Mouse (Mus musculus): ENCODE results near the gene Epha6. TPM values are rescaled to one million over a fixed set of nuclear protein-coding genes. Genes with fewer than 3 reads are reported as not detected.
"Not testable (repeated sequence)": the region's sequence is repeated elsewhere in the genome, so short reads cannot be mapped to it uniquely, and the experiment has no call there.

Gene Epha6
- polyA plus RNA-seq, 1 experiment from 2014 or later = not detected

DNA sequence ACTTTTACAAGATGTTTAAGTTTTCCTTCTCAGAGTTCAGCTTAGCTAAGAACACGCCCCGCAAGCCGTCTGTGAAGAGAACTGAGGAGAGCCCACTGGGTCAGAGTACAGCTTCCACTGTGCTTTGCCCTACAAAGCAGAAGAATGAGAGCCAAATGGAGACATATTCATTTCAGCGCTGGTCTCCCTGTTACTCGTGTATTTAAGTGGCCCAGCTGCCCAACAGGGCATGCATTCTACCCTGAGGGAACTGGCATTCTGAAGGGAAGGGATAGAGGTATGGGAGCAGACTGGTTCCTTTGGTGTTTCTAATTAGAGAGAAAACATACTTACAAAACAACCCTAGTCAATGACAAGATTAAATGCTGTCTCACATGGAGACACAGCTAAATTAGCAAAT lies 772.9 kb downstream of the Epha6 start:
- 69% methylated on average over 5 of the region's 5 CpGs for WGBS
- Histone ChIP-seq H3K4me1 (replicated peaks; ENCODE audit: control insufficient read depth, insufficient read depth, low read length) (no peaks in the 10 kb centered on the region), H3K36me3 (ENCODE audit: control insufficient read depth, insufficient read depth, low read length) (no peaks in the 10 kb centered on the region), H3K9me3 (ENCODE audit: control insufficient read depth, low read length) (no peaks in the 10 kb centered on the region), H3K9ac (ENCODE audit: low read depth, low read length) (no peak overlapping the region), H3K4me2 (no peak overlapping the region), H3K27me3 (replicated peaks; ENCODE audit: control insufficient read depth, insufficient read depth, low read length) (no peaks in the 10 kb centered on the region), H3K4me3 (ENCODE audit: low read depth, low read length) (no peak overlapping the region), H3K27ac (ENCODE audit: low read depth, low read length) (no peak overlapping the region)
- DNase-seq (ENCODE audit: low spot score) (no peak), ATAC-seq (replicated peaks; ENCODE audit: low FRiP score) (no peak)

DNA sequence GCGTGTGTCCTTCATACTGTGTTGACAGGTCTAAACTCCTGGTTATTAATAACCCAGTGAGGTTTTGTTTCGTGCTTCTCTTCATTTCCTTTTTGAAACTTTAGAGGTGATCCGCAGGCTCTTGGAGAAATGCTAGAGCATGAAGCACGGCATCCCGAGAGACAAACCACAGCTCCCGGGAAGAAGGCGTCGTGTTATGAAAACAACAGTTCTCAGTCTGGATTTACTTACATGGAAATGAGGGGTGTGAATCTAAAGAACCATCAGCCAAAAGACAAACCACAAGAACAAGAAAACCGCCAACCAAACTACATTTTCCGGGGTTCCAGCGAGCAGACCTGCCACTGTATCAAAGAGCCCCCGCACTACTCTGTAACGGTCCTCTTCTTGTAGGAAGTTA lies 775.7 kb downstream of the Epha6 start:
- H3K27ac ChIP-seq (ENCODE audit: low read depth, low read length) = no peak overlapping the region
- H3K9ac ChIP-seq (ENCODE audit: low read depth, low read length) = no peak overlapping the region
- H3K4me2 ChIP-seq = no peak overlapping the region
- no peak for DNase-seq (ENCODE audit: low spot score)
- no peaks in the 10 kb centered on the region for H3K4me1 ChIP-seq (replicated peaks; ENCODE audit: control insufficient read depth, insufficient read depth, low read length)
- H3K36me3 ChIP-seq (ENCODE audit: control insufficient read depth, insufficient read depth, low read length) = no peaks in the 10 kb centered on the region
- no peaks in the 10 kb centered on the region for H3K27me3 ChIP-seq (replicated peaks; ENCODE audit: control insufficient read depth, insufficient read depth, low read length)
- H3K9me3 ChIP-seq (ENCODE audit: control insufficient read depth, low read length) = no peaks in the 10 kb centered on the region
- WGBS = 83% methylated on average over 13 of the region's 13 CpGs
- no peak overlapping the region for H3K4me3 ChIP-seq (ENCODE audit: low read depth, low read length)
- ATAC-seq (replicated peaks; ENCODE audit: low FRiP score) = no peak

DNA sequence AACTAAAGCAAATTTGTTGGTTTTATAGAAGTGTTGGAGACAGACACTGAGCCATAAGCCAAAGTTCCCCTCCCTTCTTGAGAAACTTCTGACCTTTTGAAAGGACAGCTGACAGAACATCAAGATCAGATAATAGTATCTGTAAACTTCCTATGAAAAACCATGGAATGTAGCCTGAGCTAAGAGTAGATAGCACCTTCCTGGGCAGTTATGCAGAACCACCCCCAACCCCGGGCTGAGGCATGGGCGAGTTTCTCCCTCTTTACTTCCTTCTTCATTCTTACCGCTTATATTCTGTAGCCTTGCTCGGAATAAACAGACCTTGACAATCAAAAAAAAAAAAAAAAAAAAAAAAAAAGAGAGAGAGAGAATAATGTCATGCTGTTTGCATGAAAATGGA lies 805.5 kb downstream of the Epha6 start:
- not testable (repeated sequence) for H3K27ac ChIP-seq (ENCODE audit: low read depth, low read length); H3K9ac ChIP-seq (ENCODE audit: low read depth, low read length); H3K4me1 ChIP-seq (replicated peaks; ENCODE audit: control insufficient read depth, insufficient read depth, low read length); H3K36me3 ChIP-seq (ENCODE audit: control insufficient read depth, insufficient read depth, low read length); ATAC-seq (replicated peaks; ENCODE audit: low FRiP score); DNase-seq (ENCODE audit: low spot score); H3K9me3 ChIP-seq (ENCODE audit: control insufficient read depth, low read length); H3K4me2 ChIP-seq; H3K4me3 ChIP-seq (ENCODE audit: low read depth, low read length); H3K27me3 ChIP-seq (replicated peaks; ENCODE audit: control insufficient read depth, insufficient read depth, low read length)
- 77% methylated on average over 4 of the region's 4 CpGs for WGBS

DNA sequence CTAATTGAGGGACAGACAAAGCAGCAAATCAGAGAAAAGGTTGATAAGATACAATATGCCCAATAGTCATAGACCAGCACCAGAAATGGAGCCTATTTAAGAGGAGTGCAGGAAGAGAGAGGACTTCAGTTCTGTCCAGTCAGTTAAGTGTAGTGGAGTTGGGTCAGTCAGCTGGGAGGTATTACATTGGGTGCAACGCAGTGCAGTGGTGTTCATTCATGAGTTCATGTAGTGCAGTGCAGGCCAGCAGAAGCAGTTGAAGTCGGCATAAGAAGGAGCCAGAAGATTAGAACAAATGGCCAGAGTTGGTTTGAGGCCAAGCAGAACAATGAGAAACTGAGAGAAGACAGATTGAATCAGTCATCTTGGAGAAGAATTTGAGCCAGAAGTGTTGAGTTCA lies 833.0 kb downstream of the Epha6 start:
- no peaks in the 10 kb centered on the region for H3K36me3 ChIP-seq (ENCODE audit: control insufficient read depth, insufficient read depth, low read length)

DNA sequence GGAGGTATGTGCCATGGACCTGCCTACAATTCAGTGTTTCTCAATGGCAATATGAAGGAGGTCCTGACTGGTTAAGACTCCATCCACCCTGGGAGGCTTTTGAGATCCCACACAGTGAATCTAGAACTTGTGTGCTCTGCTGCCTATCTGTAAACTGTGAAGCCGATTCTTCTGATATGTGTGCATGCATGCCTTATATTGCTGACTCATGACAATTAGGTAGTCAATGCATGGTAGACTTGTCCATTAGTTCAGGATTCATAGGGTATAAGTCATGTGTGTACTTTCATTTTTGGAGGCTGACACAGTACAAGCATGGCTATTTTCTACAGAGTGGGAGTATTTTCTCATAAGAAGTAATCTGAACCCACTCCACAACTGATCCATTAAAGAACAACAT lies 834.9 kb downstream of the Epha6 start:
- Histone ChIP-seq H3K27me3 (replicated peaks; ENCODE audit: control insufficient read depth, insufficient read depth, low read length) (no peaks in the 10 kb centered on the region), H3K9ac (ENCODE audit: low read depth, low read length) (no peak overlapping the region), H3K36me3 (ENCODE audit: control insufficient read depth, insufficient read depth, low read length) (no peaks in the 10 kb centered on the region), H3K27ac (ENCODE audit: low read depth, low read length) (no peak overlapping the region), H3K4me2 (no peak overlapping the region), H3K4me1 (replicated peaks; ENCODE audit: control insufficient read depth, insufficient read depth, low read length) (no peaks in the 10 kb centered on the region), H3K4me3 (ENCODE audit: low read depth, low read length) (no peak overlapping the region), H3K9me3 (ENCODE audit: control insufficient read depth, low read length) (no peaks in the 10 kb centered on the region)
- no peak for ATAC-seq (replicated peaks; ENCODE audit: low FRiP score)
- DNase-seq (ENCODE audit: low spot score) = no peak
- 75% methylated on average over 1 of the region's 1 CpGs for WGBS

More for the DNA sequence above, 833.0 kb downstream of the Epha6 start:
- Histone ChIP-seq H3K4me2 (no peak overlapping the region), H3K27me3 (replicated peaks; ENCODE audit: control insufficient read depth, insufficient read depth, low read length) (no peaks in the 10 kb centered on the region), H3K4me1 (replicated peaks; ENCODE audit: control insufficient read depth, insufficient read depth, low read length) (no peaks in the 10 kb centered on the region), H3K9me3 (ENCODE audit: control insufficient read depth, low read length) (no peaks in the 10 kb centered on the region), H3K4me3 (ENCODE audit: low read depth, low read length) (no peak overlapping the region), H3K27ac (ENCODE audit: low read depth, low read length) (no peak overlapping the region), H3K9ac (ENCODE audit: low read depth, low read length) (no peak overlapping the region)
- DNase-seq (ENCODE audit: low spot score) = no peak
- no peak for ATAC-seq (replicated peaks; ENCODE audit: low FRiP score)
- 76% methylated on average over 2 of the region's 2 CpGs for WGBS

DNA sequence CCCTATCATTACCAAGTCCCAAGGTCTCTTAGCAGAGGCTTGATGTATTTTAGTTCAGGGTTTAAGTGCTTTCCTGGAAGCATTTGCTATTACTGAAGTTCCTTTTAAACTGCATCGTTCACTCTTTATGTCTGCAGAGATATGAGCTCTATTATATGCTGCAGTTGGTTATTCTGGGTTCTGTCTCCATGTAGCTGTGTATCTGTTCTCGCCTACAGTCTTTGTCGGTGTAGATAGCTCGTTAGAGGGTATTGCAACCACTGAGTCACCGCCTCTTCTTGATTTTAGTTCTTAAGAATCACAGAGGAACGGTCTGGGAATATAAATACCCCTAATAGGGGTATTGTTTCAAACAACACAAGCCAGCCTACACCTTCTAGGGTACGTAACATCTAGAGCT lies 835.4 kb downstream of the Epha6 start:
- Histone ChIP-seq H3K27ac (ENCODE audit: low read depth, low read length) (no peak overlapping the region), H3K9me3 (ENCODE audit: control insufficient read depth, low read length) (no peaks in the 10 kb centered on the region), H3K27me3 (replicated peaks; ENCODE audit: control insufficient read depth, insufficient read depth, low read length) (no peaks in the 10 kb centered on the region), H3K9ac (ENCODE audit: low read depth, low read length) (no peak overlapping the region), H3K36me3 (ENCODE audit: control insufficient read depth, insufficient read depth, low read length) (no peaks in the 10 kb centered on the region), H3K4me2 (no peak overlapping the region), H3K4me3 (ENCODE audit: low read depth, low read length) (no peak overlapping the region), H3K4me1 (replicated peaks; ENCODE audit: control insufficient read depth, insufficient read depth, low read length) (no peaks in the 10 kb centered on the region)
- ATAC-seq (replicated peaks; ENCODE audit: low FRiP score) (no peak), DNase-seq (ENCODE audit: low spot score) (no peak)
- 81% methylated on average over 7 of the region's 7 CpGs for WGBS

DNA sequence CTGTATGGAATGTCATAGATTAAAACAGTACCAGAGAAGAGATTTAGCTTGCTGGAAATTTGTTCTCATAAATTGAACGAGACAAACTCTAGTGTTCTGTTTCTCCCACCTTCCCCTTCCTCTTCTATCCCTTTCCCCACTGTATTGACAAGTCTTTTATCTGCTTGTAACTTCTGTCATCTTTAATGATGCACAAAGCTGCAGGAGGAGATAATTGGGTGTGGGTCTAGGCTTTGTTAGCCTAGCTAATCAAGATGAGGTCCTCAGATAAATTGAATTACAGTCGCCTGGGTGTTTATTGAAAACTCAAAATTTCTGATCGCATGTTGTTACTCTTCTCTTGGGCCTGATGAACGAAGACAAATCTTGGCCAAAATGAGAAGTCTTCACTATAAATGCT lies 844.5 kb downstream of the Epha6 start:
- DNase-seq (ENCODE audit: low spot score) (no peak), ATAC-seq (replicated peaks; ENCODE audit: low FRiP score) (no peak)
- Histone ChIP-seq H3K36me3 (ENCODE audit: control insufficient read depth, insufficient read depth, low read length) (no peaks in the 10 kb centered on the region), H3K27ac (ENCODE audit: low read depth, low read length) (no peak overlapping the region), H3K4me3 (ENCODE audit: low read depth, low read length) (no peak overlapping the region), H3K9ac (ENCODE audit: low read depth, low read length) (no peak overlapping the region), H3K4me2 (no peak overlapping the region), H3K27me3 (replicated peaks; ENCODE audit: control insufficient read depth, insufficient read depth, low read length) (no peaks in the 10 kb centered on the region), H3K9me3 (ENCODE audit: control insufficient read depth, low read length) (no peaks in the 10 kb centered on the region), H3K4me1 (replicated peaks; ENCODE audit: control insufficient read depth, insufficient read depth, low read length) (no peaks in the 10 kb centered on the region)
- WGBS = 65% methylated on average over 4 of the region's 4 CpGs

DNA sequence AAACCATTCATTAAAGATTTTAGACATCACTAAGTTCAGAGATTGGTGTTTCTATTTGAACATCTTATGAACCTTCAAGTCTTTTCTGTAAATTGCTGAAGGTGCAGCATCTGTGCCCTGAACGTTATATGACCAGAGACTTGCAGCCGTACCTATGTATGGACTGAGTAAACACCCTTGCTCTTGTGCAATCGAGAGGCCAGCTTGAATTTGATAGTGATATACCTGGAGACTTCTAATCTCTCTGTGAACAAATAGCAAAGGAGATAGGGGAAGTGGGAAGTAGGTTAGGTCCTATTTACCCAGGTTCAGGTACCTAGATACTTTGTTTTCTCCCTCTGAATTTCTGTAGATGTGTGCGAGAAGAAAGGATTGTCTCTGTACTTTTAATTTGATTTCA lies 854.4 kb downstream of the Epha6 start:
- H3K36me3 ChIP-seq (ENCODE audit: control insufficient read depth, insufficient read depth, low read length) = no peaks in the 10 kb centered on the region
- WGBS = 76% methylated on average over 4 of the region's 4 CpGs
- ATAC-seq (replicated peaks; ENCODE audit: low FRiP score) = no peak
- no peak for DNase-seq (ENCODE audit: low spot score)
- H3K4me3 ChIP-seq (ENCODE audit: low read depth, low read length) = no peak overlapping the region
- no peak overlapping the region for H3K27ac ChIP-seq (ENCODE audit: low read depth, low read length)
- no peaks in the 10 kb centered on the region for H3K9me3 ChIP-seq (ENCODE audit: control insufficient read depth, low read length)
- H3K27me3 ChIP-seq (replicated peaks; ENCODE audit: control insufficient read depth, insufficient read depth, low read length) = no peaks in the 10 kb centered on the region
- H3K9ac ChIP-seq (ENCODE audit: low read depth, low read length) = no peak overlapping the region
- H3K4me2 ChIP-seq = no peak overlapping the region
- H3K4me1 ChIP-seq (replicated peaks; ENCODE audit: control insufficient read depth, insufficient read depth, low read length) = no peaks in the 10 kb centered on the region

DNA sequence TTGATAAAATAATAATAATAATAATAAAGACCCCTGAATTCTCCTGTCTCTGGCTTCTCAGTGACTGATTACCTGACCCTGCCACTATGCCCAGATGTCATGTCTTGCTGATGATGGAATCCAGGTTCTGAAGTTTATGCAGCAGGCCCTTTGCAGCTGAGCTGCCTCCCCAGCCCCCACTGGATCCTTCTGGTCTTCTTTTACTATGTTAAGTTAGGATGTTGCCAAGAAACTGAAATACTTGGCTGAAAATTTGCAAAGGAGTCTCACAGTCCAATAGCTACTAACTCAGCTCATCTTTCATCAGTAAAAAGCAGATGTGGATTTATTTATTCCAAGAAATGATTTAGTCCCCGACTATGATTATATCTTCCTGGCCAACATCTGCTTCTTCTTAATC lies 861.7 kb downstream of the Epha6 start:
- WGBS = 92% methylated on average over 1 of the region's 1 CpGs
- Histone ChIP-seq H3K9ac (ENCODE audit: low read depth, low read length) (no peak overlapping the region), H3K36me3 (ENCODE audit: control insufficient read depth, insufficient read depth, low read length) (no peaks in the 10 kb centered on the region), H3K27me3 (replicated peaks; ENCODE audit: control insufficient read depth, insufficient read depth, low read length) (no peaks in the 10 kb centered on the region), H3K27ac (ENCODE audit: low read depth, low read length) (no peak overlapping the region), H3K4me1 (replicated peaks; ENCODE audit: control insufficient read depth, insufficient read depth, low read length) (no peaks in the 10 kb centered on the region), H3K9me3 (ENCODE audit: control insufficient read depth, low read length) (no peaks in the 10 kb centered on the region), H3K4me3 (ENCODE audit: low read depth, low read length) (no peak overlapping the region), H3K4me2 (no peak overlapping the region)
- ATAC-seq (replicated peaks; ENCODE audit: low FRiP score) = no peak
- no peak for DNase-seq (ENCODE audit: low spot score)
